Mouse (Mus musculus) megakaryocyte-erythroid progenitor cell, adult 5-6 weeks (primary cell): ENCODE measurements around the gene Sult3a2. TPM values are rescaled to one million over a fixed set of nuclear protein-coding genes. Genes with fewer than 3 reads are reported as not detected.
"Not testable (repeated sequence)": the region's sequence is repeated elsewhere in the genome, so short reads cannot be mapped to it uniquely, and the experiment has no call there.

Experiments used
- ATAC-seq: replicated peaks from 2 replicates; pipeline ENCODE4 v1.8.0; 2016; ENCODE audit warnings: mild to moderate bottlenecking, inconsistent platforms; ENCODE audit not compliant: severe bottlenecking, poor library complexity, low FRiP score, low TSS enrichment
- total RNA-seq, 2 experiments: library from RNA; stranded (forward) in 1 of 2; stranded (reverse) in 1 of 2; fragments of 200-1000, 215-1000 nt in 1 of 2; fragments of >200 nt in 1 of 2; fragmentation: Nextera tagmentation in 1 of 2; gene quantifications; 2 replicates each; pipeline ENCODE4 v1.2.3; 2014 to 2017

The Sult3a2 gene
- total RNA-seq (2014; fragmentation: Nextera tagmentation) (not detected in 2 replicates), total RNA-seq (2017) (not detected in 2 replicates)

DNA sequence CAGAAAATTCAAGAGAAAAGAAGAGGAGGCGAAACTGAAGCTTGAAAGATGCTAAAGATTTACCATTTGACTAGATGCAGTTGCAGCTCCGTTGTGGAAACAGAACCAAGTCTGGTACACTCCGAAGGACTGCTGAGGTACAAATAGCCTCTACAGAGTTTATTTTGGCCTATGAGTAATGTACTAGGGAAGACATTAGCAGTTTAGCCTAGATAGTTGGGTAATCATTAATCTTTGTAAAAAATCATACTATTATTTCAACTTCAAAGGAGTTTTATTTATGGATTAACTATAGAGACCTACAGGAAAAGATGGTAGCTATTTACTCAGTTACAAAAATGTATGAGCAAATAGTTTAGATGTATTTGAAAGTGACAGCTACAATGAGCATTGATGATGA is at the start of gene Sult3a2:
Gene Sult3a2 (minus strand): TSS at position 101 of the 400 bp plus-strand sequence.
- no peak for ATAC-seq

DNA sequence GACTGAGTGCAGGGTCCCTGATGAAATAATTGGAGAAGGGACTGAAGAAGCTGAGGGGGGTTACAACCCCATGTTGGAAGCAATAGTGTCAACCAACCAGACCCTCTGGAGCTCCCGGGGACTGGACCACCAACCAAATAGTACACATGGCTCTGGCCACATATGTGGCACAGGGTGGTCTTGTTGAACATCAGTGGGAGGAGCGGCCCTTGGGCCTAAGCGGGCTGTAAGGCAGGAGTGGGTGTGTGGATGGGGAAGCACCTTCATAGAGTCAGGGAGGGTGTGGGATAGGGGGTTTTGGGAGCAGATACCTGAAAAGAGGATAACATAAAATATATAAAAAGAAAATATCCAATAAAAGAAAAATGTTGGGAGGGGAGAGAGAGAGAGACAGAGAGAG is 34.4 kb upstream of the Sult3a2 start:
- no peak for ATAC-seq

DNA sequence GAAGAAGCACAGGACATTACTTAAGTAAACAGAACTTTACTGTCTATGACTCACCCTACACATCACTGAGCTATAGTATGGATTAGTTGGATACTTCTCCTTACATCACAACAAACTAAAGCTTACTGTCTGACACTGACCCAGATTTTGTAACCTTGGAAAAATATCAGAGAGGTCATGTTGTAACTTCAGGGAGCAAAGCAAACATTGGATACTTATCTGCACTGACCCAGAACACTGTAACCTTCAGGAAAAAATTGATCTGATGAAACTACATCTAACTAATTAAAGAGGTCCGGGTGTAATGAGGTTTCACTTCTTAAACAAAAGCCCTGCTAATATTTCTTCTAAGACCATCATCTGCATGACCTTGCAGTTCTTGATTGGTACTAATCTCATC is 30.4 kb upstream of the Sult3a2 start:
- ATAC-seq, result no peak

DNA sequence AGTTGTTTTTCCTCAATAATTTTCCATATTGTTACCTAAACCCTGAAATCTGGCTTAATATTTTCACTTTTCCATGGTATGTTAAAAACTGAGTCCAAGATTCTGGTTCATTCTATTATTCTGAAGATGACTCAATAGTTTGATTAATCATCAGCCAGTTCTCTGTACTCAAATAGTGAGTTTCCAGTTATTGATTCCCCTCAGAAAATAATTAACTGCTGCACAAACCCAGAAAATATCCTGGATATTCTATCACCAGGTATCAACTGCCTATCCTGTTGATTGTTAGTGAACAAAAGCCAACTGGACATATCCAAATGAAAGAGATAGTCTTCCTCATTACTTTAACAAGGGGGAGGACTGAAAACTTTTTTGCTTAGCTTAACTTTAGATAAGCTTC is 27.8 kb upstream of the Sult3a2 start:
- ATAC-seq, result no peak

- no peak for ATAC-seq
Measured at GRCm38 (mm10) chr10:33811807-33812206, 25.3 kb upstream of the Sult3a2 start.

DNA sequence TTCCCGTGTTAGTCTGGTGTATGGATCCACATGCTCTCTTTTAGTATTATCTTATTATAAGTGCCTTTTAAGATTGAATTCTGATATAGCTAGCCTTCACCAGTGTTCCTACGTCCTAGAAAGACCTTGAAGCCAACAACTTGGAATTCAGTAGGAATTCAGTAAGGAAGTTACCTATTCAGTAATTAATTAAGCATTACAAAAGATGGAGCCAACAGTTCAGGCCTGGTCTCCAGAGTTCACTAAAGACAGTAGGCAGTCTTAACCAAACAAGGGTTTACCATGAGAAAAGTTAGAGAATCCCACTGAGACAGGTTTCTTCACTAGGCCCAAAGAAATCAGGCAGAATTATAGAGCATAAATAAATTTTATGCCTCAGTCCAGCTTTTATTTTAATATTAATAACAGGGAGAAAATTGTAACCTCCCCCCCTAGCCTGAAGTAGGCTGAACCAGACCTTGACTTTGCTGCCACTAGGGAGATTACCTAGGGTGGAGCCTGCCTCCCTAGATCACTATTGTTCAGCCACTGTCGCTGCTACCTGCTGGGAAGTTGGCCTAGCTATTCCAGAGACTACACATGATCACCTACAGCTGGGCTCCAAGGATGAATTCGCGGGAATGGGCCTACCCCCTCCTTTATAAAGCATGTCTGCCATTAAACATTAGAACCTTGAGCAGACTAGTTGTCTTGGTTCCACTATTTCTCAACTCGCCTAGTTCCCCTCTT is 10.9 kb upstream of the Sult3a2 start:
- ATAC-seq, result not testable (repeated sequence)

DNA sequence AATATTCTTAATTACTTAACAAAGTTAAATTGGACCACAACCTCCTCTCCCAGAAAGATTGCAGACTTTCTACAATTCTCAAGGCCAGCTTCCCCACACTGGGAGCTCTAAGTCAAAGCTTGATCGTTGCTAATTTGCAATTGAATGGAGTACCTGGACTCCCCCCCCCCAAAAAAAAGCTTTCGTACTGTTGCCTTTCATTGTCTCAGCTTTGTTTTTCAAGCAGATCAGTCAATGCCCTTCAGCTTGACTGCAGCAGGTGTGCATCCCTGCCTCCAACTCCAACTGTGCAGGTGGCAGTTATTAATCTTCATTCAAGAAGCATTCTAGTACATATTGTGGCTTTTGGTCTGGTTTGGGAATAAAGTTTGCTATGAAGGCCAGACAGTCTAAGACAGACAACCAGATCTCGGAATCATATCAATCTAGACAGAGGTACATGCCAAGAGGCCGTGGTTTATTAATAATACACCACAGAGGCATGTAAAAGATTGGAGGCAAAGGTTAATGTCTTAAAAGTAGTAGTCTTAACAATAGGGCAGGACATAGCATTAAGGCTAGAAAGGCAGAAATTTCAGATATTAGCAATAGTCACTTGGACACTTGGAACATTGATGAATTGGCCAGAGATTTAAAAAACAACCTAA is 9.9 kb upstream of the Sult3a2 start:
- not testable (repeated sequence) for ATAC-seq

GRCm38 (mm10) chr10:33792166-33792565 is 5.7 kb upstream of the Sult3a2 start:
- not testable (repeated sequence) for ATAC-seq

DNA sequence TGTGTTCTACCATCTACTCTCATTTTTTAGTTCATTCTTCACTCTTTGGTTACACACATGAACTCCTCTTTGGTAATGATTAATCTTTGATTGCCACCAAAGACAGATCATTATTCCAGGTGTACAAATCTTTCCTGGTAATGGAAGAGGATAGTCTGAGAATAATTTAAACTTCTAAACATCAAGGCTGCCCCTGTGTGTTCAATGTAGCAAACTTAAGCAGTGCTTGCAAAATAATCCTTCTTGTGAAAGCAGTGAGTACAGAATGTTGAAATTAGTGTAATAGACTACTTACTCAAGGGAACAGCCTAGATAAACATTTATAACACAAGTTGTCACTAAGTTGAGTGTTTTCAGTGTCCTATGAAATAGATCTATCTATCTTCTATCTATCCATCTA is 1.0 kb upstream of the Sult3a2 start:
- no peak for ATAC-seq

DNA sequence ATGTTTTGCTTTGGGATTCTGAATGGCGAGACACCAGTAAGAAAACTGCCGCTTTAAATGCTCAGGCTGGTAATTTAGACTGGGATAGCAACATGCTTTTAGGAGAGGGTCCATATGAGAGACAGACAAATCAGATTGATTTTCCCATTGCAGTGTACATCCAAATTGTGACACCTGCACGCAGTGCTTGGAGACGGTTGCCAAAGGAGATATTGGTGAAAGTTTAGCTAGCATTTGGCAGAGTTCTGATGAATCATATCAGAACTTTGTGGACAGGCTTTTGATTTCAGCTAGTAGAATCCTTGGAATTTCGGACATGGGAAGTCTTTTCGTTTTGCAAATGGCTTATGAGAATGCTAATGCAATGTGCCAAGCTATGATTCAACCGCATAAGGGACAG is 51.3 kb downstream of the Sult3a2 start:
- not testable (repeated sequence) for ATAC-seq

DNA sequence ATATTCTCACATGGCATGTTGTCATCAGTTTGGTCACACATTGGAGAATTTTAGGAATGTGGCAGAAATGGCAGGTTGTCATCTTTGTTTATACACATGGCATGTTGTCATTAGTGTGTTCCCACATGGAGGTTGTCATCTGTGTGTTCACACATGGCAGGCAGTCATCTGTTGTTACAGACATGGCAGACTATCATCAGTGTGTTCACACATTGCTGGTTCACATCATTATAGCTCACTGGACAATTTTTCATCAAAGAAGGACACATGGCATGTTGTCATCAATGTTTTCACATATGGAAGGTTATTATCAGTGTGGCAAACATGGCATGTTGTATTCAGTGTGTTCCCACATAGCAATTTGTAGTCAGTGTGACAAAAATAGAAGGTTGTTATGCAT is 53.3 kb downstream of the Sult3a2 start:
- ATAC-seq, result no peak

DNA sequence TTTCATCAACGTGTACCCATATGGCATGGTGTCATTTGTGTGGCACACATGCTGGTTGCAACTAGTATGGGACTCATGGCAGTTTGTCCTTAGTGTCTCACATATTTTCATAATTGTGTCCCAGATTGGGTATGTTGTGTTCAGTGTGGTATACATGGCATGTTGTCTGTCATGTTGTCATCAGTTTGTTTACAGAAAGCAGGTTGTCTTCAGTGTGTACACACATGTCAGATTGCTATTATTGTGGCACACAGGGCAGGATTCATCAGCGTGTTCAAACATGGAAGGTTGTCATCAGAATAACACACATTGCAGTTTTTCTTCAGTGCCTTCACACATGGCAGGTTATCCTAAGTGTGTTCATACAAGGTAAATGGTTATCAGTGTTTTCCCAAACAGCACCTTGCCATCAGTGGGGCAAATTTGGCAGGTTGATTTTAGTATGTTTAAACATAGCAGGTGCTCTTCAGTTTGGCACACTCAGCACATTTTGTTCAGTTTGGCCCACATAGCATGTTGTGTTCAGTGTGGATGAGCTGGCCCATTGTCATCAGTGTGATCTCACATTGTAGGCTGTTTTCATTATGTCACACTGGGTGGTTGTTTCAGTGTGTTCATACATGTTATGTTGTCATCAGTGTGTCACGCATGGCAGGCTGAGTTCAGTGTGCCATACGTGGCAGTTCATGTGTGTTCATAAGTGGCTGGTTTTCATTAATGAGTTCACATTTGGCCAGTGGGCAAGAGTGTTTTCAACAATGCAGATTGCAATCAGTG is 53.9 kb downstream of the Sult3a2 start:
- ATAC-seq, result no peak

GRCm38 (mm10) chr10:33723764-33724163 is 62.7 kb downstream of the Sult3a2 start:
- no peak for ATAC-seq

GRCm38 (mm10) chr10:33721827-33722438 is 64.6 kb downstream of the Sult3a2 start:
- ATAC-seq, result no peak

Other genes starting within 250 kb of the Sult3a2 start
- not detected in 2 replicates for gene Clvs2, start 161.9 kb downstream of the Sult3a2 start, total RNA-seq (2014; fragmentation: Nextera tagmentation)
- not detected in 2 replicates for gene Clvs2, start 161.9 kb downstream of the Sult3a2 start, total RNA-seq (2017)
- not detected in 2 replicates for gene Sult3a1, start 71.0 kb upstream of the Sult3a2 start, total RNA-seq (2014; fragmentation: Nextera tagmentation)
- not detected in 2 replicates for gene Sult3a1, start 71.0 kb upstream of the Sult3a2 start, total RNA-seq (2017)
- gene Rsph4a, start 118.4 kb upstream of the Sult3a2 start, total RNA-seq (2014; fragmentation: Nextera tagmentation), result not detected in 2 replicates
- gene Rsph4a, start 118.4 kb upstream of the Sult3a2 start, total RNA-seq (2017), result not detected in 2 replicates
- 43.0 and 45.3 TPM in 2 replicates for gene Zup1, start 164.6 kb upstream of the Sult3a2 start, total RNA-seq (2014; fragmentation: Nextera tagmentation)
- 28.9 and 43.7 TPM in 2 replicates for gene Zup1, start 164.6 kb upstream of the Sult3a2 start, total RNA-seq (2017)
- 137 and 169 TPM in 2 replicates for gene Rwdd1, start 232.9 kb upstream of the Sult3a2 start, total RNA-seq (2014; fragmentation: Nextera tagmentation)
- 183 and 186 TPM in 2 replicates for gene Rwdd1, start 232.9 kb upstream of the Sult3a2 start, total RNA-seq (2017)